Mouse (Mus musculus): ENCODE measurements at regions not wholly inside any gene's neighbourhood (a gene's known extent, or its start where the extent isn't known, plus 50 kb on each side); places are given as distances from the start of the nearest gene placed in this dataset.
A peak's percentile ranks its signal among the peaks of the same experiment; 100 is the strongest.

GRCm38 (mm10) chr2:84549626-84550025 lies 73.1 kb upstream of the Tfpi start:
- TF ChIP-seq CTCF (IDR thresholded peaks at IDR 0.05; ENCODE audit: control insufficient read depth, insufficient read depth, insufficient replicate concordance, low read depth, low read length) (no peak), POLR2A (IDR thresholded peaks at IDR 0.05; ENCODE audit: control insufficient read depth, low read depth, low read length) (no peak)
- Histone ChIP-seq H3K4me3 (ENCODE audit: control insufficient read depth, low read depth, low read length) (no peak overlapping the region), H3K27ac (ENCODE audit: control insufficient read depth, insufficient read depth, low read depth, low read length) (no peak overlapping the region), H3K27me3 (ENCODE audit: control insufficient read depth, insufficient read depth, low read length) (no peaks in the 10 kb centered on the region), H3K4me1 (ENCODE audit: control insufficient read depth, insufficient read depth, low read length) (no peaks in the 10 kb centered on the region), H3K36me3 (ENCODE audit: control insufficient read depth, insufficient read depth, low read length) (no peaks in the 10 kb centered on the region)

- Histone ChIP-seq H3K4me1 (ENCODE audit: control insufficient read depth, insufficient read depth, low read length) (no peaks in the 10 kb centered on the region), H3K27me3 (ENCODE audit: control insufficient read depth, insufficient read depth, low read length) (no peaks in the 10 kb centered on the region), H3K36me3 (ENCODE audit: control insufficient read depth, insufficient read depth, low read length) (no peaks in the 10 kb centered on the region), H3K27ac (ENCODE audit: control insufficient read depth, insufficient read depth, low read depth, low read length) (peak overlapping the region; percentile 49), H3K4me3 (ENCODE audit: control insufficient read depth, low read depth, low read length) (no peak overlapping the region)
- no peak for TF ChIP-seq CTCF (IDR thresholded peaks at IDR 0.05; ENCODE audit: control insufficient read depth, insufficient read depth, insufficient replicate concordance, low read depth, low read length)
- TF ChIP-seq POLR2A (IDR thresholded peaks at IDR 0.05; ENCODE audit: control insufficient read depth, low read depth, low read length) = no peak
These were observed 72.0 kb upstream of the Tfpi start for GRCm38 (mm10) chr2:84548625-84549024.

- 0 out of 2 replicates have a peak overlapping the region, but pooled peaks have one; percentile 48 for H3K27ac ChIP-seq (ENCODE audit: control insufficient read depth, insufficient read depth, low read depth, low read length)
- no peaks in the 10 kb centered on the region for H3K4me1 ChIP-seq (ENCODE audit: control insufficient read depth, insufficient read depth, low read length)
- TF ChIP-seq POLR2A (IDR thresholded peaks at IDR 0.05; ENCODE audit: control insufficient read depth, low read depth, low read length) = no peak
- TF ChIP-seq CTCF (IDR thresholded peaks at IDR 0.05; ENCODE audit: control insufficient read depth, insufficient read depth, insufficient replicate concordance, low read depth, low read length) = no peak
- H3K4me3 ChIP-seq (ENCODE audit: control insufficient read depth, low read depth, low read length) = no peak overlapping the region
- H3K27me3 ChIP-seq (ENCODE audit: control insufficient read depth, insufficient read depth, low read length) = no peaks in the 10 kb centered on the region
- no peaks in the 10 kb centered on the region for H3K36me3 ChIP-seq (ENCODE audit: control insufficient read depth, insufficient read depth, low read length)
These were observed 69.1 kb upstream of the Tfpi start for GRCm38 (mm10) chr2:84545676-84546075.

- H3K27ac ChIP-seq (ENCODE audit: control insufficient read depth, insufficient read depth, low read depth, low read length) = peak overlapping the region; percentile 37; the same call in 1 of the 2 replicates
- no peaks in the 10 kb centered on the region for H3K36me3 ChIP-seq (ENCODE audit: control insufficient read depth, insufficient read depth, low read length)
- H3K4me1 ChIP-seq (ENCODE audit: control insufficient read depth, insufficient read depth, low read length) = no peaks in the 10 kb centered on the region
- H3K4me3 ChIP-seq (ENCODE audit: control insufficient read depth, low read depth, low read length) = no peak overlapping the region
- H3K27me3 ChIP-seq (ENCODE audit: control insufficient read depth, insufficient read depth, low read length) = no peaks in the 10 kb centered on the region
- TF ChIP-seq POLR2A (IDR thresholded peaks at IDR 0.05; ENCODE audit: control insufficient read depth, low read depth, low read length) (no peak), CTCF (IDR thresholded peaks at IDR 0.05; ENCODE audit: control insufficient read depth, insufficient read depth, insufficient replicate concordance, low read depth, low read length) (no peak)
These were observed 68.2 kb upstream of the Tfpi start for GRCm38 (mm10) chr2:84544739-84545138.

- H3K27me3 ChIP-seq (ENCODE audit: control insufficient read depth, insufficient read depth, low read length) = no peaks in the 10 kb centered on the region
- no peak overlapping the region for H3K27ac ChIP-seq (ENCODE audit: control insufficient read depth, insufficient read depth, low read depth, low read length)
- H3K36me3 ChIP-seq (ENCODE audit: control insufficient read depth, insufficient read depth, low read length) = no peaks in the 10 kb centered on the region
- TF ChIP-seq POLR2A (IDR thresholded peaks at IDR 0.05; ENCODE audit: control insufficient read depth, low read depth, low read length) = no peak
- no peak for TF ChIP-seq CTCF (IDR thresholded peaks at IDR 0.05; ENCODE audit: control insufficient read depth, insufficient read depth, insufficient replicate concordance, low read depth, low read length)
- H3K4me3 ChIP-seq (ENCODE audit: control insufficient read depth, low read depth, low read length) = no peak overlapping the region
- H3K4me1 ChIP-seq (ENCODE audit: control insufficient read depth, insufficient read depth, low read length) = no peaks in the 10 kb centered on the region
These were observed 67.6 kb upstream of the Tfpi start for GRCm38 (mm10) chr2:84544146-84544545.

- Histone ChIP-seq H3K27ac (ENCODE audit: control insufficient read depth, insufficient read depth, low read depth, low read length) (no peak overlapping the region), H3K36me3 (ENCODE audit: control insufficient read depth, insufficient read depth, low read length) (no peaks in the 10 kb centered on the region), H3K4me1 (ENCODE audit: control insufficient read depth, insufficient read depth, low read length) (no peaks in the 10 kb centered on the region), H3K4me3 (ENCODE audit: control insufficient read depth, low read depth, low read length) (no peak overlapping the region), H3K27me3 (ENCODE audit: control insufficient read depth, insufficient read depth, low read length) (no peaks in the 10 kb centered on the region)
- no peak for TF ChIP-seq CTCF (IDR thresholded peaks at IDR 0.05; ENCODE audit: control insufficient read depth, insufficient read depth, insufficient replicate concordance, low read depth, low read length)
- no peak for TF ChIP-seq POLR2A (IDR thresholded peaks at IDR 0.05; ENCODE audit: control insufficient read depth, low read depth, low read length)
These were observed 64.9 kb upstream of the Tfpi start for GRCm38 (mm10) chr2:84541440-84541839.

GRCm38 (mm10) chr2:84539096-84539495 lies 62.5 kb upstream of the Tfpi start:
- TF ChIP-seq POLR2A (IDR thresholded peaks at IDR 0.05; ENCODE audit: control insufficient read depth, low read depth, low read length) = no peak
- TF ChIP-seq CTCF (IDR thresholded peaks at IDR 0.05; ENCODE audit: control insufficient read depth, insufficient read depth, insufficient replicate concordance, low read depth, low read length) = no peak
- Histone ChIP-seq H3K27me3 (ENCODE audit: control insufficient read depth, insufficient read depth, low read length) (no peaks in the 10 kb centered on the region), H3K36me3 (ENCODE audit: control insufficient read depth, insufficient read depth, low read length) (no peaks in the 10 kb centered on the region), H3K27ac (ENCODE audit: control insufficient read depth, insufficient read depth, low read depth, low read length) (no peak overlapping the region), H3K4me3 (ENCODE audit: control insufficient read depth, low read depth, low read length) (no peak overlapping the region), H3K4me1 (ENCODE audit: control insufficient read depth, insufficient read depth, low read length) (no peaks in the 10 kb centered on the region)

- TF ChIP-seq CTCF (IDR thresholded peaks at IDR 0.05; ENCODE audit: control insufficient read depth, insufficient read depth, insufficient replicate concordance, low read depth, low read length) (no peak), POLR2A (IDR thresholded peaks at IDR 0.05; ENCODE audit: control insufficient read depth, low read depth, low read length) (no peak)
- Histone ChIP-seq H3K27me3 (ENCODE audit: control insufficient read depth, insufficient read depth, low read length) (no peaks in the 10 kb centered on the region), H3K4me1 (ENCODE audit: control insufficient read depth, insufficient read depth, low read length) (no peaks in the 10 kb centered on the region), H3K36me3 (ENCODE audit: control insufficient read depth, insufficient read depth, low read length) (no peaks in the 10 kb centered on the region), H3K27ac (ENCODE audit: control insufficient read depth, insufficient read depth, low read depth, low read length) (no peak overlapping the region), H3K4me3 (ENCODE audit: control insufficient read depth, low read depth, low read length) (no peak overlapping the region)
These were observed 61.4 kb upstream of the Tfpi start for GRCm38 (mm10) chr2:84537957-84538356.
